Mouse (Mus musculus) gastrocnemius, postnatal 4 days (tissue): ENCODE results near the gene Taar7f. TPM values are rescaled to one million over a fixed set of nuclear protein-coding genes. Genes with fewer than 3 reads are reported as not detected.

Experiments used
- total RNA-seq, 2 experiments: library from RNA; stranded (reverse); gene quantifications; 2 replicates each; pipeline ENCODE4 v1.2.3; 2021

The Taar7f gene
- total RNA-seq, 2 experiments from 2014 or later = not detected

Other genes starting within 250 kb of the Taar7f start
- gene Vnn3, start 198.0 kb upstream of the Taar7f start, total RNA-seq = under 1 TPM; 0.25 to 0.62 TPM
- under 1 TPM; 0.15 to 0.41 TPM for gene Vnn1, start 154.8 kb upstream of the Taar7f start, total RNA-seq
- not detected for gene Taar1, start 129.2 kb upstream of the Taar7f start, total RNA-seq
- gene Taar2, start 110.9 kb upstream of the Taar7f start, total RNA-seq = not detected
- gene Taar3, start 100.0 kb upstream of the Taar7f start, total RNA-seq = not detected
- not detected for gene Taar4, start 89.0 kb upstream of the Taar7f start, total RNA-seq
- gene Taar5, start 78.8 kb upstream of the Taar7f start, total RNA-seq = not detected
- gene Taar6, start 63.9 kb upstream of the Taar7f start, total RNA-seq = not detected
- not detected for gene Taar7a, start 56.0 kb upstream of the Taar7f start, total RNA-seq
- not detected for gene Taar7b, start 49.6 kb upstream of the Taar7f start, total RNA-seq
- not detected for gene Taar7d, start 22.3 kb upstream of the Taar7f start, total RNA-seq
- gene Taar7e, start 11.9 kb upstream of the Taar7f start, total RNA-seq = not detected
- gene Taar8a, start 27.0 kb downstream of the Taar7f start, total RNA-seq = not detected
- not detected for gene Taar8b, start 42.8 kb downstream of the Taar7f start, total RNA-seq
- not detected for gene Taar8c, start 52.4 kb downstream of the Taar7f start, total RNA-seq
- not detected for gene Taar9, start 60.0 kb downstream of the Taar7f start, total RNA-seq
- 10 to 100 TPM; 37.3 to 41.6 TPM for gene Stx7, start 99.8 kb downstream of the Taar7f start, total RNA-seq
- 1 to 10 TPM; 5.8 TPM for gene Moxd1, start 174.0 kb downstream of the Taar7f start, total RNA-seq